23 mouse cellular contexts compared by ENCODE assay signal in genomic region chr11:97307294-97308069, GRCm38 (mm10). TPM values are rescaled to one million over a fixed set of nuclear protein-coding genes. Genes with fewer than 3 reads are reported as not detected.
DNase-seq lines count a peak whose midpoint lies in the region; ATAC-seq and TF ChIP-seq lines count a peak whose summit lies in the region.
"Had no signal": no experiment of that assay in that cellular context is flagged by ENCODE, and none has a peak within 500 bp of the region (broad histone marks: within the 10 kb centered on the region; RNA-seq: fewer than 3 reads in every experiment).

No protein-coding gene starts in this region.

- H3K9me3 ChIP-seq in heart, embryonic 11.5 days (replicated peaks; ENCODE audit: control insufficient read depth, low read length) = no peaks in the 10 kb centered on the region
- no peaks in the 10 kb centered on the region for H3K9me3 ChIP-seq in limb, embryonic 15.5 days
- H3K9me3 ChIP-seq in limb, embryonic 10.5 days (replicated peaks) = no peaks in the 10 kb centered on the region
- H3K9me3 ChIP-seq in ES-Bruce4 (replicated peaks; ENCODE audit: control insufficient read depth, insufficient read depth, low read length, poor library complexity, severe bottlenecking) = no peaks in the 10 kb centered on the region
- H3K9me3 ChIP-seq: embryonic facial prominence, embryonic 12.5 days; forebrain, embryonic 12.5 days; heart, embryonic 13.5 days; hindbrain, embryonic 12.5 days had no signal

- peak; percentile 92 for TF ChIP-seq EP300 in ES-Bruce4 (IDR thresholded peaks at IDR 0.05; ENCODE audit: insufficient read depth, low read depth, low read length)

- TF ChIP-seq POLR2A in ES-Bruce4 (IDR thresholded peaks at IDR 0.05; ENCODE audit: insufficient read depth, low read length) = no peak
- no peak for TF ChIP-seq POLR2A in embryonic fibroblast, embryonic 13.5 days (IDR thresholded peaks at IDR 0.05; ENCODE audit: low read depth, low read length)

- DNase-seq in heart, adult 11 months = peak; percentile 90
- DNase-seq in limb, embryonic 10.5 days (ENCODE audit: low spot score) = no peak
- no peak for DNase-seq in ovary, postnatal 14 days (ENCODE audit: low spot score)
- DNase-seq: adrenal gland, postnatal 14 days; cerebellum, adult 11-12 months; cerebellum, adult 9-10 months; cerebellum, postnatal 25 days; kidney, adult 11 months had no signal

- WGBS in heart, embryonic 11.5 days (ENCODE audit: insufficient replicate concordance) = 88% methylated on average over 11 of the region's 11 CpGs
- 90% methylated on average over 11 of the region's 11 CpGs for WGBS in limb, embryonic 15.5 days
- WGBS in limb, embryonic 10.5 days = 92% methylated on average over 11 of the region's 11 CpGs

- ATAC-seq in heart, embryonic 11.5 days (replicated peaks; ENCODE audit: insufficient number of reproducible peaks, low FRiP score, low TSS enrichment) = no peak
- no peak for ATAC-seq in limb, embryonic 15.5 days (ENCODE audit: insufficient number of reproducible peaks, low FRiP score, low TSS enrichment, low read depth)
- ATAC-seq: activated CD4-positive, CD25-positive, alpha-beta regulatory T cell, adult 4 months; forebrain, embryonic 16.5 days; hindbrain, embryonic 16.5 days; inflammation-experienced regulatory T-cells, adult 6 months; Patski had no signal

- no peak overlapping the region for H3K27ac ChIP-seq in heart, embryonic 11.5 days (ENCODE audit: low read depth, low read length)
- H3K27ac ChIP-seq in limb, embryonic 15.5 days = 0 out of 2 replicates have a peak overlapping the region, but pooled peaks have one; percentile 29
- no peak overlapping the region for H3K27ac ChIP-seq in limb, embryonic 10.5 days
- peak overlapping the region; percentile 86 for H3K27ac ChIP-seq in ES-Bruce4 (ENCODE audit: insufficient read depth, low read length)
- H3K27ac ChIP-seq in embryonic fibroblast, embryonic 13.5 days (ENCODE audit: insufficient read depth, low read length) = peak overlapping the region; percentile 27; the same call in 1 of the 2 replicates
- H3K27ac ChIP-seq: embryonic facial prominence, embryonic 12.5 days; forebrain, embryonic 12.5 days; heart, embryonic 13.5 days; hindbrain, embryonic 12.5 days had no signal

- H3K9ac ChIP-seq in heart, embryonic 11.5 days (ENCODE audit: low read depth, low read length) = no peak overlapping the region
- no peak overlapping the region for H3K9ac ChIP-seq in limb, embryonic 15.5 days
- peak overlapping the region; percentile 31 for H3K9ac ChIP-seq in ES-Bruce4 (ENCODE audit: low read depth, poor library complexity, severe bottlenecking)
- H3K9ac ChIP-seq: embryonic facial prominence, embryonic 12.5 days; forebrain, embryonic 12.5 days; heart, embryonic 13.5 days; hindbrain, embryonic 12.5 days had no signal

- no peak overlapping the region for H3K4me2 ChIP-seq in heart, embryonic 11.5 days
- H3K4me2 ChIP-seq in limb, embryonic 15.5 days = no peak overlapping the region
- H3K4me2 ChIP-seq: embryonic facial prominence, embryonic 12.5 days; forebrain, embryonic 12.5 days; heart, embryonic 13.5 days; hindbrain, embryonic 12.5 days had no signal

- H3K4me3 ChIP-seq in heart, embryonic 11.5 days (ENCODE audit: low read depth, low read length) = no peak overlapping the region
- H3K4me3 ChIP-seq in limb, embryonic 15.5 days = no peak overlapping the region
- no peak overlapping the region for H3K4me3 ChIP-seq in limb, embryonic 10.5 days
- H3K4me3 ChIP-seq in ES-Bruce4 (ENCODE audit: low read depth, low read length) = peak overlapping the region; percentile 30; the same call in 1 of the 2 replicates
- H3K4me3 ChIP-seq in embryonic fibroblast, embryonic 13.5 days (ENCODE audit: insufficient read depth, low read length) = no peak overlapping the region
- H3K4me3 ChIP-seq: embryonic facial prominence, embryonic 12.5 days; forebrain, embryonic 12.5 days; heart, embryonic 13.5 days; hindbrain, embryonic 12.5 days had no signal

- TF ChIP-seq CTCF in ES-Bruce4 (IDR thresholded peaks at IDR 0.05; ENCODE audit: low read depth, low read length) = no peak
- no peak for TF ChIP-seq CTCF in embryonic fibroblast, embryonic 13.5 days (IDR thresholded peaks at IDR 0.05; ENCODE audit: borderline replicate concordance, insufficient read depth, low read length)

- peaks cover 16% of the 10 kb centered on the region for H3K4me1 ChIP-seq in heart, embryonic 11.5 days (ENCODE audit: control insufficient read depth, insufficient read depth, low read length)
- peaks cover 27% of the 10 kb centered on the region for H3K4me1 ChIP-seq in limb, embryonic 15.5 days
- peaks cover 25% of the 10 kb centered on the region for H3K4me1 ChIP-seq in limb, embryonic 10.5 days
- H3K4me1 ChIP-seq in ES-Bruce4 (ENCODE audit: control insufficient read depth, insufficient read depth, low read length) = peaks cover 2% of the 10 kb centered on the region
- H3K4me1 ChIP-seq in embryonic fibroblast, embryonic 13.5 days (ENCODE audit: control insufficient read depth, insufficient read depth, low read length) = 0 out of 2 replicates have a peak, but pooled peaks cover 2% of the 10 kb centered on the region

- H3K27me3 ChIP-seq in heart, embryonic 11.5 days (ENCODE audit: control insufficient read depth, insufficient read depth, low read length) = no peaks in the 10 kb centered on the region
- H3K27me3 ChIP-seq in limb, embryonic 15.5 days = no peaks in the 10 kb centered on the region
- H3K27me3 ChIP-seq in limb, embryonic 10.5 days (ENCODE audit: low read depth, poor library complexity, severe bottlenecking) = peaks cover 18% of the 10 kb centered on the region
- no peaks in the 10 kb centered on the region for H3K27me3 ChIP-seq in ES-Bruce4 (ENCODE audit: control insufficient read depth, insufficient read depth, low read length, poor library complexity, severe bottlenecking)
- H3K27me3 ChIP-seq: CH12.LX; embryonic facial prominence, embryonic 12.5 days; heart, embryonic 13.5 days; Patski had no signal

- no peaks in the 10 kb centered on the region for H3K36me3 ChIP-seq in heart, embryonic 11.5 days (ENCODE audit: control insufficient read depth, insufficient read depth, low read length)
- H3K36me3 ChIP-seq in limb, embryonic 15.5 days = no peaks in the 10 kb centered on the region
- no peaks in the 10 kb centered on the region for H3K36me3 ChIP-seq in limb, embryonic 10.5 days
- no peaks in the 10 kb centered on the region for H3K36me3 ChIP-seq in ES-Bruce4 (ENCODE audit: control insufficient read depth, insufficient read depth, low read length, poor library complexity, severe bottlenecking)
- H3K36me3 ChIP-seq: embryonic facial prominence, embryonic 12.5 days; forebrain, embryonic 12.5 days; heart, embryonic 13.5 days; hindbrain, embryonic 12.5 days had no signal

RNA-seq across cellular contexts. Expression of gene Mrpl45, which starts 8.0 kb away (rescaled TPM):
- polyA plus RNA-seq in heart, embryonic 11.5 days (2014; fragmentation: Nextera tagmentation; extraction: Ambion mirVana) = 64.2 and 70.3 TPM in 2 replicates
- polyA plus RNA-seq in limb, embryonic 15.5 days (2015; fragmentation: Nextera tagmentation; extraction: Ambion mirVana) = 37.6 and 41.4 TPM in 2 replicates
- 64.9 and 66.1 TPM in 2 replicates for polyA plus RNA-seq in limb, embryonic 10.5 days (2016; fragmentation: Nextera tagmentation; extraction: Ambion mirVana)
- polyA plus RNA-seq in ES-Bruce4 (2011; ENCODE audit: insufficient read depth, insufficient read length, low read depth, missing spikeins) = 92.7 and 103 TPM in 2 replicates
- polyA plus RNA-seq in embryonic fibroblast, embryonic 13.5 days (2011; ENCODE audit: insufficient read length, low read depth, missing spikeins) = 29.2 and 32.4 TPM in 2 replicates

RNA-seq across cellular contexts. Expression of gene Npepps, which starts 27.0 kb away (rescaled TPM):
- polyA plus RNA-seq in heart, embryonic 11.5 days (2014; fragmentation: Nextera tagmentation; extraction: Ambion mirVana) = 78.0 and 79.8 TPM in 2 replicates
- polyA plus RNA-seq in limb, embryonic 15.5 days (2015; fragmentation: Nextera tagmentation; extraction: Ambion mirVana) = 95.9 and 108 TPM in 2 replicates
- polyA plus RNA-seq in limb, embryonic 10.5 days (2016; fragmentation: Nextera tagmentation; extraction: Ambion mirVana) = 61.6 and 70.5 TPM in 2 replicates
- polyA plus RNA-seq in ES-Bruce4 (2011; ENCODE audit: insufficient read depth, insufficient read length, low read depth, missing spikeins) = 213 and 223 TPM in 2 replicates
- polyA plus RNA-seq in embryonic fibroblast, embryonic 13.5 days (2011; ENCODE audit: insufficient read length, low read depth, missing spikeins) = 137 and 148 TPM in 2 replicates

RNA-seq across cellular contexts. Expression of gene Gpr179, which starts 44.4 kb away (rescaled TPM):
- 0.01 TPM in 1 of 2 replicates, not detected in the other for polyA plus RNA-seq in heart, embryonic 11.5 days (2014; fragmentation: Nextera tagmentation; extraction: Ambion mirVana)
- 0.09 and 0.10 TPM in 2 replicates for polyA plus RNA-seq in limb, embryonic 15.5 days (2015; fragmentation: Nextera tagmentation; extraction: Ambion mirVana)
- 0.10 and 0.11 TPM in 2 replicates for polyA plus RNA-seq in limb, embryonic 10.5 days (2016; fragmentation: Nextera tagmentation; extraction: Ambion mirVana)
- polyA plus RNA-seq in ES-Bruce4 (2011; ENCODE audit: insufficient read depth, insufficient read length, low read depth, missing spikeins) = 0.14 and 0.24 TPM in 2 replicates
- not detected in 2 replicates for polyA plus RNA-seq in embryonic fibroblast, embryonic 13.5 days (2011; ENCODE audit: insufficient read length, low read depth, missing spikeins)
- polyA plus RNA-seq: heart, postnatal 0 days had no signal

RNA-seq across cellular contexts. Expression of gene Socs7, which starts 54.9 kb away (rescaled TPM):
- polyA plus RNA-seq in heart, embryonic 11.5 days (2014; fragmentation: Nextera tagmentation; extraction: Ambion mirVana) = 2.2 and 2.9 TPM in 2 replicates
- 3.4 and 4.4 TPM in 2 replicates for polyA plus RNA-seq in limb, embryonic 15.5 days (2015; fragmentation: Nextera tagmentation; extraction: Ambion mirVana)
- 3.5 and 4.4 TPM in 2 replicates for polyA plus RNA-seq in limb, embryonic 10.5 days (2016; fragmentation: Nextera tagmentation; extraction: Ambion mirVana)
- 21.1 and 25.5 TPM in 2 replicates for polyA plus RNA-seq in ES-Bruce4 (2011; ENCODE audit: insufficient read depth, insufficient read length, low read depth, missing spikeins)
- polyA plus RNA-seq in embryonic fibroblast, embryonic 13.5 days (2011; ENCODE audit: insufficient read length, low read depth, missing spikeins) = 10.0 and 10.6 TPM in 2 replicates

Comparison
In these comparisons a context has a peak if more than half of its experiments do, and no peak if none do; other contexts are left out.
1. H3K27ac ChIP-seq: peak in limb, embryonic 15.5 days (single experiment), ES-Bruce4 (single experiment) and embryonic fibroblast, embryonic 13.5 days (single experiment); none in heart, embryonic 11.5 days (single experiment) and limb, embryonic 10.5 days (single experiment).